Mouse (Mus musculus) urinary bladder, postnatal 36 days (tissue): ENCODE measurements at regions not wholly inside any gene's neighbourhood (a gene's known extent, or its start where the extent isn't known, plus 50 kb on each side); places are given as distances from the start of the nearest gene placed in this dataset.
"Not testable (repeated sequence)": the region's sequence is repeated elsewhere in the genome, so short reads cannot be mapped to it uniquely, and the experiment has no call there.

Experiments
- DNase-seq, 2 experiments: peaks; one replicate each; pipeline ENCODE4 v3.0.0; 2022; ENCODE audit warnings: low spot score in 2 of 2, mixed read lengths in 1 of 2

GRCm38 (mm10) chr17:83044515-83044914, 170.6 kb upstream of the Pkdcc start:
- no peak for DNase-seq

- no peak for DNase-seq
These were observed 165.0 kb upstream of the Pkdcc start for GRCm38 (mm10) chr17:83049972-83050535.

GRCm38 (mm10) chr17:83050591-83051197, 164.4 kb upstream of the Pkdcc start:
- DNase-seq, result no peak

- no peak for DNase-seq
These were observed 162.4 kb upstream of the Pkdcc start for GRCm38 (mm10) chr17:83052613-83053140.

- no peak for DNase-seq
These were observed 157.3 kb upstream of the Pkdcc start for GRCm38 (mm10) chr17:83057832-83058231.

- DNase-seq, result no peak
These were observed 153.2 kb upstream of the Pkdcc start for GRCm38 (mm10) chr17:83061843-83062242.

GRCm38 (mm10) chr17:83063848-83064247, 151.2 kb upstream of the Pkdcc start:
- DNase-seq, result no peak

- not testable (repeated sequence) for DNase-seq
These were observed 150.7 kb upstream of the Pkdcc start for GRCm38 (mm10) chr17:83064376-83064775.

- no peak for DNase-seq
These were observed 145.8 kb upstream of the Pkdcc start for GRCm38 (mm10) chr17:83069246-83069645.

GRCm38 (mm10) chr17:83071746-83072145, 143.3 kb upstream of the Pkdcc start:
- no peak for DNase-seq

- DNase-seq, result no peak
These were observed 142.9 kb upstream of the Pkdcc start for GRCm38 (mm10) chr17:83072175-83072574.

- no peak for DNase-seq
These were observed 140.2 kb upstream of the Pkdcc start for GRCm38 (mm10) chr17:83074893-83075292.

GRCm38 (mm10) chr17:83077737-83078600, 137.1 kb upstream of the Pkdcc start:
- no peak for DNase-seq

GRCm38 (mm10) chr17:83078601-83079360, 136.3 kb upstream of the Pkdcc start:
- no peak for DNase-seq

- no peak for DNase-seq
These were observed 135.8 kb upstream of the Pkdcc start for GRCm38 (mm10) chr17:83079361-83079685.

- no peak for DNase-seq
These were observed 133.4 kb upstream of the Pkdcc start for GRCm38 (mm10) chr17:83081729-83082128.

- no peak for DNase-seq
These were observed 131.6 kb upstream of the Pkdcc start for GRCm38 (mm10) chr17:83083521-83083920.

- no peak for DNase-seq
These were observed 129.2 kb upstream of the Pkdcc start for GRCm38 (mm10) chr17:83085792-83086475.

- no peak for DNase-seq
These were observed 128.4 kb upstream of the Pkdcc start for GRCm38 (mm10) chr17:83086703-83087102.

GRCm38 (mm10) chr17:83088471-83088870, 126.6 kb upstream of the Pkdcc start:
- no peak for DNase-seq
